7 mouse cellular contexts compared by ENCODE assay signal in the genomic region with DNA sequence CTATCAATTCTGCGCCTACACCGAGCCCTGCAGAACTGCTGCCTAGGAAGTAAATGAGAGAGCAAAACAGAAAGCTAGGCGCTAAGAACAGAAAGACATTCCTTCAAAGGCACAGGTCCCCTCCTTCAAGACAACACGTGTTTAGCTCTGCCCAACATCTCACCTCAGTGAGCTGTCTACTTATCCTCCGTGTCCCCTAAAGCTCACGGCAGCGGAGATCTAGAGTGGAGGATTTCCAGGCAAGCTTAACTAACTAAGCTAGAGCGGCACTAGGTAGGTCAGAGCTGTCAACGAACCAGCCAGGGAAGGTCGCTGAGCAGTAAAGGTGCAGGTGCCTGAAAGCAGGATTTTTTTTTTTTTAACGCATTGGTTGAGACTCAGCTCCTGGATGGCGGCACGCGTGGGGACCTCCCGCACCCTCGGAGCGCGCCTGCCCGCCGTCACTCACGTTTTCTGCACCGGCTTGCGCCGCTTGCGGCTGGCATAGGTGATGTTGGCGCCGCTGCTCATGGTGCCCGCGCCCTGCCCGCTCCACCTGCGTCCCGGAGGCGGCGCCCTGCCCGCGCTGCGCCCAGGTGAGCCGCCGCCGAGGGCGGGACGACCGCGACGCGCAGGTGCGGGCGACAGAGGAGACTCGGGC. TPM values are rescaled to one million over a fixed set of nuclear protein-coding genes. Genes with fewer than 3 reads are reported as not detected.
DNase-seq lines count a peak whose midpoint lies in the region; ATAC-seq and TF ChIP-seq lines count a peak whose summit lies in the region.

No protein-coding gene starts in this region.

- H3K4me1 ChIP-seq in ES-Bruce4 (ENCODE audit: control insufficient read depth, insufficient read depth, low read length) = no peaks in the 10 kb centered on the region
- H3K4me1 ChIP-seq in bone marrow macrophage, adult 2 months (ENCODE audit: control insufficient read depth, insufficient read depth, low read length) = peaks cover 9% of the 10 kb centered on the region; the same call in 1 of the 2 replicates
- H3K4me1 ChIP-seq in intestine, embryonic 15.5 days (replicated peaks) = no peaks in the 10 kb centered on the region

- H3K4me3 ChIP-seq in ES-Bruce4 (ENCODE audit: low read depth, low read length) = peak overlapping the region; percentile 85
- H3K4me3 ChIP-seq in bone marrow macrophage, adult 2 months (ENCODE audit: insufficient read depth, low read length) = peak overlapping the region; percentile 75
- peak overlapping the region; percentile 86 for H3K4me3 ChIP-seq in intestine, embryonic 15.5 days (replicated peaks)

- 1% methylated on average over 49 of the region's 49 CpGs for WGBS in intestine, embryonic 15.5 days

- DNase-seq in forelimb bud, embryonic 11.5 days (ENCODE audit: low read depth, low spot score) = peak; percentile 13
- peak; percentile 23 to 44 for DNase-seq in left cerebral cortex, postnatal 36 days (ENCODE audit: low spot score in 2 of 2)
- DNase-seq in right cerebral cortex, postnatal 36 days (ENCODE audit: low spot score in 2 of 2) = peak; percentile 11 to 27

- H3K27me3 ChIP-seq in ES-Bruce4 (ENCODE audit: control insufficient read depth, insufficient read depth, low read length, poor library complexity, severe bottlenecking) = peaks cover 2% of the 10 kb centered on the region
- no peaks in the 10 kb centered on the region for H3K27me3 ChIP-seq in intestine, embryonic 15.5 days (replicated peaks)

- no peak for TF ChIP-seq POLR2A in ES-Bruce4 (IDR thresholded peaks at IDR 0.05; ENCODE audit: insufficient read depth, low read length)
- no peak for TF ChIP-seq POLR2A in bone marrow macrophage, adult 2 months (IDR thresholded peaks at IDR 0.05; ENCODE audit: borderline replicate concordance, low read depth, low read length)

- H3K9ac ChIP-seq in ES-Bruce4 (ENCODE audit: low read depth, poor library complexity, severe bottlenecking) = peak overlapping the region; percentile 71
- peak overlapping the region; percentile 69 for H3K9ac ChIP-seq in intestine, embryonic 15.5 days

- peak overlapping the region; percentile 96 for H3K4me2 ChIP-seq in intestine, embryonic 15.5 days (replicated peaks)

- ATAC-seq in intestine, embryonic 15.5 days = peak; percentile 48
- peak; percentile 40 for ATAC-seq in megakaryocyte progenitor cell, adult 5-6 weeks (replicated peaks; ENCODE audit: poor library complexity)

- no peak for TF ChIP-seq EP300 in ES-Bruce4 (IDR thresholded peaks at IDR 0.05; ENCODE audit: insufficient read depth, low read depth, low read length)

- H3K9me3 ChIP-seq in ES-Bruce4 (replicated peaks; ENCODE audit: control insufficient read depth, insufficient read depth, low read length, poor library complexity, severe bottlenecking) = no peaks in the 10 kb centered on the region
- no peaks in the 10 kb centered on the region for H3K9me3 ChIP-seq in intestine, embryonic 15.5 days

- intact Hi-C loops in left cerebral cortex, postnatal 36 days (cut with DNase I) = loop anchor here (5.0 kb wide), 1 partner anchor 222 kb away; no protein-coding TSS in a partner anchor

- H3K27ac ChIP-seq in ES-Bruce4 (ENCODE audit: insufficient read depth, low read length) = no peak overlapping the region
- H3K27ac ChIP-seq in bone marrow macrophage, adult 2 months (ENCODE audit: insufficient read depth, low read depth, low read length) = no peak overlapping the region
- H3K27ac ChIP-seq in intestine, embryonic 15.5 days = peak overlapping the region; percentile 72

- TF ChIP-seq CTCF in ES-Bruce4 (IDR thresholded peaks at IDR 0.05; ENCODE audit: low read depth, low read length) = no peak
- no peak for TF ChIP-seq CTCF in bone marrow macrophage, adult 2 months (IDR thresholded peaks at IDR 0.05; ENCODE audit: low read depth, low read length)

- H3K36me3 ChIP-seq in ES-Bruce4 (ENCODE audit: control insufficient read depth, insufficient read depth, low read length, poor library complexity, severe bottlenecking) = no peaks in the 10 kb centered on the region
- no peaks in the 10 kb centered on the region for H3K36me3 ChIP-seq in intestine, embryonic 15.5 days

RNA-seq across cellular contexts. Expression of a gene that starts 0.6 kb away (rescaled TPM):
- 9.4 and 12.7 TPM in 2 replicates for polyA plus RNA-seq in ES-Bruce4 (2011; ENCODE audit: insufficient read depth, insufficient read length, low read depth, missing spikeins)
- polyA plus RNA-seq in bone marrow macrophage, adult 2 months (2012; ENCODE audit: insufficient read depth, insufficient read length, missing spikeins) = 6.5 and 6.7 TPM in 2 replicates
- 8.6 and 8.7 TPM in 2 replicates for polyA plus RNA-seq in intestine, embryonic 15.5 days (2015; fragmentation: Nextera tagmentation; extraction: Ambion mirVana)
- total RNA-seq in left cerebral cortex, postnatal 36 days (2021) = 10 to 100 TPM in 1 of 2 experiments, 1 to 10 TPM in 1; 8.8 to 10.6 TPM
- total RNA-seq in megakaryocyte progenitor cell, adult 5-6 weeks (2015) = 2.6 and 3.4 TPM in 2 replicates
- total RNA-seq in megakaryocyte progenitor cell, adult 5-6 weeks (2017) = 1.2 and 1.9 TPM in 2 replicates
